Mouse (Mus musculus): ENCODE results near the gene Tle6. TPM values are rescaled to one million over a fixed set of nuclear protein-coding genes. Genes with fewer than 3 reads are reported as not detected.

The Tle6 gene
- polyA plus RNA-seq, 1 experiment from 2014 or later: 21.0 TPM

GRCm38 (mm10) chr10:81542727-81543460 lies 58.0 kb downstream of the Tle6 start:
- H3K36me3 ChIP-seq (ENCODE audit: control insufficient read depth, insufficient read depth, low read length): peaks cover 12% of the 10 kb centered on the region; the same call in 1 of the 2 replicates
- H3K9ac ChIP-seq (ENCODE audit: low read depth, low read length): peak overlapping the region; percentile 99
- H3K27ac ChIP-seq (ENCODE audit: low read length): peak overlapping the region; percentile 88
- peak overlapping the region; percentile 59 for H3K4me2 ChIP-seq (ENCODE audit: low read depth, low read length)
- peaks cover 40% of the 10 kb centered on the region for H3K4me1 ChIP-seq (ENCODE audit: control insufficient read depth, insufficient read depth, low read length)
- 56% methylated on average over 7 of the region's 7 CpGs for WGBS
- peak overlapping the region; percentile 99 for H3K4me3 ChIP-seq (ENCODE audit: low read length)
- H3K9me3 ChIP-seq (ENCODE audit: control insufficient read depth, low read length): no peaks in the 10 kb centered on the region
- H3K27me3 ChIP-seq (replicated peaks; ENCODE audit: control insufficient read depth, insufficient read depth, low read length): no peaks in the 10 kb centered on the region
- 0 out of 2 replicates have a peak, but pooled peaks have one; percentile 1 for ATAC-seq

GRCm38 (mm10) chr10:81541803-81542202 lies 59.1 kb downstream of the Tle6 start:
- Histone ChIP-seq H3K4me2 (ENCODE audit: low read depth, low read length) (peak overlapping the region; percentile 59), H3K4me3 (ENCODE audit: low read length) (peak overlapping the region; percentile 99), H3K27me3 (replicated peaks; ENCODE audit: control insufficient read depth, insufficient read depth, low read length) (no peaks in the 10 kb centered on the region), H3K9ac (ENCODE audit: low read depth, low read length) (peak overlapping the region; percentile 99), H3K9me3 (ENCODE audit: control insufficient read depth, low read length) (no peaks in the 10 kb centered on the region), H3K36me3 (ENCODE audit: control insufficient read depth, insufficient read depth, low read length) (peaks cover 12% of the 10 kb centered on the region; the same call in 1 of the 2 replicates), H3K27ac (ENCODE audit: low read length) (peak overlapping the region; percentile 88), H3K4me1 (ENCODE audit: control insufficient read depth, insufficient read depth, low read length) (peaks cover 40% of the 10 kb centered on the region)
- no peak for ATAC-seq
- WGBS: 51% methylated on average over 10 of the region's 10 CpGs

- H3K27ac ChIP-seq (ENCODE audit: low read length): peak overlapping the region; percentile 88
- WGBS: 74% methylated on average over 5 of the region's 5 CpGs
- H3K9ac ChIP-seq (ENCODE audit: low read depth, low read length): peak overlapping the region; percentile 99
- H3K4me2 ChIP-seq (ENCODE audit: low read depth, low read length): peak overlapping the region; percentile 59
- no peaks in the 10 kb centered on the region for H3K9me3 ChIP-seq (ENCODE audit: control insufficient read depth, low read length)
- H3K36me3 ChIP-seq (ENCODE audit: control insufficient read depth, insufficient read depth, low read length): peaks cover 12% of the 10 kb centered on the region; the same call in 1 of the 2 replicates
- H3K4me1 ChIP-seq (ENCODE audit: control insufficient read depth, insufficient read depth, low read length): peaks cover 40% of the 10 kb centered on the region
- ATAC-seq: no peak
- no peaks in the 10 kb centered on the region for H3K27me3 ChIP-seq (replicated peaks; ENCODE audit: control insufficient read depth, insufficient read depth, low read length)
- H3K4me3 ChIP-seq (ENCODE audit: low read length): peak overlapping the region; percentile 99
Observed at GRCm38 (mm10) chr10:81541363-81541762, 59.5 kb downstream of the Tle6 start.

Other genes starting within 250 kb of the Tle6 start
- gene Mfsd12, start 243.6 kb downstream of the Tle6 start, polyA plus RNA-seq (2015; fragmentation: Nextera tagmentation; extraction: Ambion mirVana): 21.6 and 32.4 TPM in 2 replicates
- 1.4 and 2.7 TPM in 2 replicates for gene 4930404N11Rik, start 235.3 kb downstream of the Tle6 start, polyA plus RNA-seq (2015; fragmentation: Nextera tagmentation; extraction: Ambion mirVana)
- 73.2 and 78.7 TPM in 2 replicates for gene Fzr1, start 222.6 kb downstream of the Tle6 start, polyA plus RNA-seq (2015; fragmentation: Nextera tagmentation; extraction: Ambion mirVana)
- gene Dohh, start 216.6 kb downstream of the Tle6 start, polyA plus RNA-seq (2015; fragmentation: Nextera tagmentation; extraction: Ambion mirVana): 102 and 109 TPM in 2 replicates
- gene Gm48551, start 216.6 kb downstream of the Tle6 start, polyA plus RNA-seq (2015; fragmentation: Nextera tagmentation; extraction: Ambion mirVana): 2.9 and 3.7 TPM in 2 replicates
- gene Gm48552, start 212.1 kb downstream of the Tle6 start, polyA plus RNA-seq (2015; fragmentation: Nextera tagmentation; extraction: Ambion mirVana): 0.55 and 1.8 TPM in 2 replicates
- gene Smim24, start 208.0 kb downstream of the Tle6 start, polyA plus RNA-seq (2015; fragmentation: Nextera tagmentation; extraction: Ambion mirVana): 426 and 504 TPM in 2 replicates
- gene Nfic, start 145.4 kb downstream of the Tle6 start, polyA plus RNA-seq (2015; fragmentation: Nextera tagmentation; extraction: Ambion mirVana): 49.8 and 55.8 TPM in 2 replicates
- 1.4 and 1.5 TPM in 2 replicates for gene Celf5, start 118.4 kb downstream of the Tle6 start, polyA plus RNA-seq (2015; fragmentation: Nextera tagmentation; extraction: Ambion mirVana)
- 126 and 137 TPM in 2 replicates for gene Ncln, start 104.7 kb downstream of the Tle6 start, polyA plus RNA-seq (2015; fragmentation: Nextera tagmentation; extraction: Ambion mirVana)
- gene S1pr4, start 100.9 kb downstream of the Tle6 start, polyA plus RNA-seq (2015; fragmentation: Nextera tagmentation; extraction: Ambion mirVana): 0.86 and 0.99 TPM in 2 replicates
- 1.1 and 1.5 TPM in 2 replicates for gene Gna15, start 76.8 kb downstream of the Tle6 start, polyA plus RNA-seq (2015; fragmentation: Nextera tagmentation; extraction: Ambion mirVana)
- gene Gna11, start 55.9 kb downstream of the Tle6 start, polyA plus RNA-seq (2015; fragmentation: Nextera tagmentation; extraction: Ambion mirVana): 296 and 339 TPM in 2 replicates
- gene Aes, start 41.6 kb downstream of the Tle6 start, polyA plus RNA-seq (2015; fragmentation: Nextera tagmentation; extraction: Ambion mirVana): 473 and 518 TPM in 2 replicates
- gene Tle2, start 26.5 kb downstream of the Tle6 start, polyA plus RNA-seq (2015; fragmentation: Nextera tagmentation; extraction: Ambion mirVana): 12.6 and 13.6 TPM in 2 replicates
- 0.61 and 1.2 TPM in 2 replicates for gene BC025920, start 5.2 kb upstream of the Tle6 start, polyA plus RNA-seq (2015; fragmentation: Nextera tagmentation; extraction: Ambion mirVana)
- 29.3 and 29.5 TPM in 2 replicates for gene Sirt6, start 26.7 kb upstream of the Tle6 start, polyA plus RNA-seq (2015; fragmentation: Nextera tagmentation; extraction: Ambion mirVana)
- 8.2 and 8.7 TPM in 2 replicates for gene Ankrd24, start 27.5 kb upstream of the Tle6 start, polyA plus RNA-seq (2015; fragmentation: Nextera tagmentation; extraction: Ambion mirVana)
- gene Gm10778, start 48.0 kb upstream of the Tle6 start, polyA plus RNA-seq (2015; fragmentation: Nextera tagmentation; extraction: Ambion mirVana): 3.3 and 3.6 TPM in 2 replicates
- gene Zfp433, start 103.8 kb upstream of the Tle6 start, polyA plus RNA-seq (2015; fragmentation: Nextera tagmentation; extraction: Ambion mirVana): 9.6 and 11.3 TPM in 2 replicates
- 6.0 TPM in 2 replicates for gene Gm3055, start 170.1 kb upstream of the Tle6 start, polyA plus RNA-seq (2015; fragmentation: Nextera tagmentation; extraction: Ambion mirVana)
- gene Gm4767, start 211.1 kb upstream of the Tle6 start, polyA plus RNA-seq (2015; fragmentation: Nextera tagmentation; extraction: Ambion mirVana): 2.3 and 2.8 TPM in 2 replicates